Mouse (Mus musculus): ENCODE results near the gene Krt7.

Krt7 gene

DNA sequence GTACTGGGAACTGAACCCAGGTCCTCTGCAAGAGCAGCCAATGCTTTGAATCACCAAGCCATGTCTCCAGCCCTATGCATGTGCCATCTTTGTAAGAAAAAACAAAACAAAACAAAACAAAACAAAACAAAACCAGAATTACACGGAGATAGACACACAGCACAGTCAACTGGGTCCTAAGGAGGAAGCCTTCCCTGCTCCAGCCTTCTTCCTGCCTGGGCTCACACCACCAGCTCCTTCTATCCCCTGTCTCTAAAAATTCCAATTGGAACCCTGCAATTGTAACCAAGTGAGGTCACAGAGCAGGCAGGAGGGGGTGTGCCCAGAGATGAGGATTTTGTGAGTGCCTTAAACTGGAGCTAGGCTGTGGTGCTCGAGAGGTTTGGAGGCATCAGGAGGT is 36.6 kb downstream of the Krt7 start, which contains the start of gene Krt88:
Gene Krt88, plus strand, starts transcription at position 301 of the 400 bp plus-strand sequence.
- DNase-seq, result no peak

DNA sequence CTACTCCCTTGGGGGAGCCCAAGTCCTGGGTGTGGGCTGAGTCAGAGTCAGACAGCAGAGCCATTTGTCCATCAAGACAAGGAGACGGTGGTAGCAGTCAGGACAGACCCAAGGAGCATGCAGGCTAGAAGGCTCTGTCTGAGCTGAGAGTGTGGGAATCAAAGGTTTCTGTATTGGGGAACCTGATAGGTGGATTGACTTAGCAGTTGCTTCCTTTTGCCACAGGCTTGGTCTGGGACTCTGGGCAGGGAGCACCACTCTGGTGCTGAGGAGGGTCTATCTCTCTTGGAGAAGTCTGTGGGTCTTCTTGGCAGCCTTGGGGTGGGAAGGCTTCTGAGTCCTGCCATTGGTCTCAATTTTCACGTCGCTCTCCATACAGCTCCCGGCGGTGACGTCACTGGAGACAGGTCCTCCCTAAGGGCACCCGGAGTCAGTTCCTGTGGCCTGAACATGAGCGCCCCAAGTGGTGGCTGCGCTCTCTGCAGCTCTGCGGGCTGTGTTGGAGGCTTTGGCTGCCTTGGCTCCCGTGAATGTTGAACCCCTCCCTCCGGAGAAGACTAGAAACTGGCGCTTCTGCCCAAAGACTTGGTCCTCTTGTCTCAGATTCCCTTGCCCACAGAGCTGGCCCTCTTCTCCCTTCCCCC is 42.4 kb downstream of the Krt7 start:
- peak; percentile 91 to 94 for DNase-seq

DNA sequence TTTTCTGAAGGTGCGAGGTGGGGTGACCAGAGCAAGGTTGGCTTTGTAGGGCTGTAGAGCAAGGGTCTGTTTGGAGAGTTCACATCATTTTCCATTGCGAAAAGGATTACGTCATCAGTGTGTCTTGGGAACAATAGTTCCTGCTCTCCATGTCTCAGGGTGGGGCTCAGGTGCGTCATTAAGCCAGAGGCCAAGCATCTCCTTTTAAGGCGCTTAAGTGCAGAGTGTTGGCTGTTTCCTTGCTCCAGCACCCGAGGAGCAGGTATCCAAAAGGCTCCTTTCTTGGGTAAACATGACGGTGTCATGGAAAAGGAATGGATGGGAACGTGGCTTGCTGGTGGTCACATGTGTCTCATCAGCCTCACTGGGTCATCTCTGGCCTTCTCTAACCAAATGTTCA is 43.9 kb downstream of the Krt7 start:
- no peak for DNase-seq

DNA sequence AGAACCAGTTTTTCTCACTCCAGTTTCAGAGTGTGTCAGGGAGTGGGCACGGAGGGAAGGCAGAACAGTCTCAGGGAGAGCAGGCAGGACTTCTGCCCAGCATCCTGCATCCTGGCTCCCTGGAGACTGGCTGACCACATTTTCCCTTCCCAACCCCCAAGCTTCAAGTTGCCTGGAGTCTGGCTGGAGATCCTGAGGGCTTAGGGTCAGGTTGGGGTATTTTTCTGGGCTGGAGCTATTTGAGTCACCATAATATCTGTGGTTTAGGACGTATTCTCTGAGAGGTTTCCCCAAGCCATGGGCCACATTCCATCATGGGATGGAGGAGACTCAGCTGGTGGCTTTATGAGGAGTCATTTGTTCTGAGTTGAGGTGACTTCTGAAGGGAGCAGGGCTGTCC is 44.4 kb downstream of the Krt7 start:
- no peak for DNase-seq

DNA sequence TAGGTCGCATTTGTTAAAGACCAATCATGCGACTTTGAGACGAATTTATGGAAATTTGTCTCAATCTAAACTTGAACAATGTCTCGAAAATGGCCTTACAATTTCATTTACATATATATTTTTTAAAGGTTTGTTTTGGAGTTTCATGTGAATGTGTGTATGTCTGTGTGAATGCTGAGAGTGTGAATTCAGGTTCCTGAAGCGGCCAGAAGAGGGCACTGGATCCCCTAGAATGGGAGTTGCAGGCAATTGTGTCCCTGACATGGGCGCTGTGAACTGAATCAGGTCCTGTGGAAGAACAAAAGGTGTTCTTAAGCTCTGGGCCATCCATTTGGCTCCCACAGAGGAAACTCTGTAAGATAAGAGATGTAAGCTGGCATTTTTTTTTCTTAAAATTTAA is 45.0 kb downstream of the Krt7 start:
- no peak for DNase-seq

DNA sequence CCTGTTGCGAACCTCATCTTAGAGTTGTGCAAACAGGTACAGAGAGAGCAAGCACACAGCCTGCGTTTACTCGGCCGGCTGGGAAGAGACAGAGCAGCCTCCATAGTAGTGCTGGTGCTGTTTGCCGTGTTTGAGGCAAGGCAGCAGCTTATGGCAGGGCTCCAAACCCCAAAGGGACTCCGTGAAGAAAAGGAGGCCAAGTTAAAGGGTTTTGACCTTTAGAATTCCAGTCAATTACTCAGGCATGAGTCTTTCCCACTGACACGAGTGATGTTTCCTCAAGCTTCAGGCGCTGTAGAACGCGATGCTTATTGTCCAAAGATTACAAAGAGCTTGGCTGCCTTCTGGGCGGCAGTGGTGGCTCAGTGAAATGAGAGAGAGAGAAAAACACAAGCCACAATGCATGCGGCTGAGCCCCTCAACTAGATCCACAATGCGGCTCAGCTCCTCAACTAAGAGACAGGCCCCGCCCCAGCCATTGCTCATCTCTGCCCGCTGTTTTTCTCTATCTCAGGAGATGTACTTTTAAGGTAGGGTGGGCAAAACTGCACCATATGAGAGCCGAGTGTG is 47.6 kb downstream of the Krt7 start:
- DNase-seq, result peak; percentile 22 to 42

DNA sequence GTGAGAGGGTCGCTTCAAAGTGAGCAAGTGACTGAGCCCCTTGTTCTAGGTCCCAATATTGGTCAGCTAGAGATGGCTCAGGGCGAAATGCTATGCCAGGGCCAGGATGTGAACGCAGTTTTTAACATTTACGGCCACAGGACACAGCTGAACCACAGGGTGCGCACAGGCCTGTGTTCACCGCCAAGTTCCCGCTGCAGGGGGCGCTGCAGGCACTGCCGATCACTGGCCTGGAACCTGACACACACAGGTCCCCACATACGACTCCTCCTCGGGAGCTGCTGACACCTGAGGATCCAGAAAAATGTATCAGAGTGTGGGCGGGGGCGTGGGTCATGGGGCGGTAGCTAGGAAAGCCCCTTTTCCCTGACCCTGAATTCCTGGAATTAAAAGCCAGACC is 48.4 kb downstream of the Krt7 start:
- peak in 1 of 2 experiments; percentile 56 for DNase-seq

DNA sequence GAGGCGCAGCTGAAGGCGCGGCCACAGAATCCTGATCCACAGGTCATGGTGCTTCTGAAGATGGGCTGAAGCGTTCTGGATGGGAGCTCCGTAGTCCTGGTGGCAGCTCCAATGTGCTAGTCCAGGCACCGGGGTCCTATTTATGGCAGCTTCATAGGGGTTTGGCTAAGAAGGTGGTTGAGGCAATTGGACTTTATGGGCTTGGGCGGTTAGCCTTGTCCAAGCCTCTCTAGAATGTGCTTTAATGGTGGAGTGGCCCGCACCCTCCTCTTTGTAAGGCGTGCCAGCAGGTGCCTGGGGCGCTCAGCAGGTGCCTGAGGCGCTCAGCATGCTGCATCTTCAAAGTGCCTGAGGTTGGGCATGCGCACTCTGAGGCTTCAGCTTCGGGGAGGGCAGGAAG is 52.8 kb downstream of the Krt7 start, which contains the start of gene Krt81:
Gene Krt81, minus strand, starts transcription at position 101 of the 400 bp plus-strand sequence.
- DNase-seq, result no peak

DNA sequence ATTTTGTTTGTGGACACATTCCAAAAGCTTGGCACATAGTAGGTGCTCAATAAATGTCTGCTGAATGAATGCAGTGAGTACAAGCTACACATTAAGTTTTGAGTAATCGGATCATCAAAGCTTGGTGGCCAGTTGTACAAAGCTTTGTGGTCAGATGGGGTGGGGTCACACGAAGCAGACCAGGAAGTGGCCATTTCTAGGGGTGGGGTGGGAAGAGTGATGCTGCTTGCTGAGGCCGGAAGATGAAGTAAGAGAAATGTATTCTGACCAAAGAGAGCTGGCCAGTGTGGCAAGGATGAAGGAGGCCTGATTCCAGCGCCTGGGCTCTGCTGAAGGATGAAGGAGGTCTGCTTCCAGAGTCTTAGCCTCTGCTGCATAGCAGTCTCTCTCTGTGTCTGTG is 58.2 kb downstream of the Krt7 start:
- DNase-seq, result no peak

DNA sequence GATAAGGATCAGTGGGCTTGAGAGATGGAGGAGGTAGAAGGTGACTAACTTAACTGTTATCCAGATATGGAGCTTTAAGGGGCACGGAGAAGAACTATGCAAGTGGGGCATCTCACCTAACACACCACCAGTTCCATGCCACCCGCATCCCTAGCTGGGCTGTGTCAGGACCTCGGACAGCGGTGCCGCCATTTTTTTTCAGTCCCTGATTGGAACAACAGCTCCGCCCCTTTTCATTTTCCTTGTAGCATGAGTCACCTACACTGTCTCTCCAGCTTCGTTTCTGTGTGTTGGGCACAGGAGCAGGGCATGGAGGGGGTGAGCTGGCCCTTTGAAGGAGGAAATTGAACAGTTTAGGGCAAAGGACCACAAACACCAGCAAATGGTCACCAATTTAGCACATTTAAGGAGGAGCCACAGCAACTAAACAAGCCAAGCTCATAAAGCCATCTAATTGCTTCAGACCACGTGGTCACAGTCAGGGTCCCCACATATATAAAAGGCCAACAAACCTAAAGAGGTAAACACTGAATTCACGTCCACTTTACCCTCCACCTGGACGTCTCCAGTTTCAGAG is 62.2 kb downstream of the Krt7 start, which contains the start of gene Krt86:
Gene Krt86, plus strand, starts transcription at position 527 of the 577 bp plus-strand sequence.
- DNase-seq, result no peak

DNA sequence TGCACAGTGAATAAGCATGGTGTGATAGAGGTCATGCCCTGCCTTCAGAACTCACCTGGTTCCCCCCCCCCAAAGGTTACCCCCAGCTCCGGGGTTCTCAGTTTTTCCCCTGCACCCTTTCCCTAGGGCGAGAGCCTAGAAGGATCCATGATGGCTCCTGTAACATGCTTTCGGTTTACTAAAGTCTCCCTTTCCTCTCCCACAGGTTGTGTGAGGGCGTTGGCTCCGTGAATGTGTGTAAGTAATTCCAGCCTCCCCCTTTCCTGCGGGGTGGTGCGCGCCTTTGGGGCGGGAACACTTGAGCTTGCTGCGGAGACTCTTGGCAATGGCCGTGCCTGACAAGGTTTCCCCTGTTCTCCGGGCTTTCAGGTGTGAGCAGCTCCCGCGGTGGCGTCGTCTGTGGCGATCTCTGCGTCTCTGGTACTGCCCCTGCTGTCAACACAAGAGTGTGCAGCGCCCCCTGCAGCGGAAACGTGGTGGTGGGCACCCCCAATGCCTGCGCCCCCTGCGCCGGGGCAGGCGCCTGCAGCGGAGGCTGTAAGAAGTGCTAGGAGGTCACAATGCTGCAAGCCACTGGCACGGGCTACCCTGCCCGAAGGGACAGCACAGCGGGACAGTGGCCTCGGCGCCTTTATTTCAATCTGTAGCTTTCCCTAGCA is 68.3 kb downstream of the Krt7 start:
- DNase-seq, result peak; percentile 65 to 76

DNA sequence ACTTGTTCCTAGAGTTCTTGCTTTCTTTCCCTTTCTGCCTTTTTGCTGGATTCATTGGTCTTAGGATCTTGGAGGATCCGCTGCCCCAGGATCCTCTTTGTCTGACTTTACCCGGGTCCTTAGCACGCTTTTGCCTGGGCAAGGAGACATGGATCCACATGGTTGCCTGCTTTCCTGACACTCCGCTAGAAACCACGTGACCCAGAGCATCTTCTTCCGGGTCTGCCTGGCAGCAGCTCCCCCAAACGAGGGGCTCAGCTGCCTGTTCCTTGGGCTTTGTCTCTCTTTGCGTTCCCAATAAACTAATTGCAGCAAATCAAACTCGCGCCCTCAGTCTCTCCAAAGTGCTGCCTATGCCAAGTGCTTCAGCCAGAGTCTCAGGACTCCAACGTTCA is 68.8 kb downstream of the Krt7 start:
- DNase-seq, result peak in 1 of 2 experiments; percentile 13
